Mouse (Mus musculus): ENCODE measurements around the gene Pi16. TPM values are rescaled to one million over a fixed set of nuclear protein-coding genes. Genes with fewer than 3 reads are reported as not detected.

Gene Pi16
- total and polyA plus RNA-seq, 3 experiments: 24.1 to 63.1 (median 40.7) TPM

GRCm38 (mm10) chr17:29337979-29338823, 20.7 kb downstream of the Pi16 start:
- intact Hi-C loops (cut with DNase I): no loop called here
- Histone ChIP-seq H3K79me2 (replicated peaks; ENCODE audit: control insufficient read depth, insufficient read depth, low read length) (no peaks in the 10 kb centered on the region), H3K4me1 (ENCODE audit: control insufficient read depth, insufficient read depth, low read length) (peaks cover 33% of the 10 kb centered on the region), H3K9ac (ENCODE audit: low read depth, low read length) (no peak overlapping the region), H3K27me3 (ENCODE audit: control insufficient read depth, insufficient read depth, low read length) (no peaks in the 10 kb centered on the region), H3K36me3 (ENCODE audit: control insufficient read depth, insufficient read depth, low read length) (no peaks in the 10 kb centered on the region; the same call in 1 of the 2 replicates), H3K27ac (peak overlapping the region; percentile 76), H3K4me3 (no peak overlapping the region)
- 62% methylated on average over 9 of the region's 9 CpGs for WGBS
- TF ChIP-seq CTCF (IDR thresholded peaks at IDR 0.05): no peak
- TF ChIP-seq EP300 (IDR thresholded peaks at IDR 0.05; ENCODE audit: insufficient read depth, low read depth, low read length): no peak
- peak in 1 of 2 experiments; percentile 33 for DNase-seq

GRCm38 (mm10) chr17:29339170-29339768, 21.8 kb downstream of the Pi16 start:
- WGBS: 32% methylated on average over 11 of the region's 11 CpGs

DNA sequence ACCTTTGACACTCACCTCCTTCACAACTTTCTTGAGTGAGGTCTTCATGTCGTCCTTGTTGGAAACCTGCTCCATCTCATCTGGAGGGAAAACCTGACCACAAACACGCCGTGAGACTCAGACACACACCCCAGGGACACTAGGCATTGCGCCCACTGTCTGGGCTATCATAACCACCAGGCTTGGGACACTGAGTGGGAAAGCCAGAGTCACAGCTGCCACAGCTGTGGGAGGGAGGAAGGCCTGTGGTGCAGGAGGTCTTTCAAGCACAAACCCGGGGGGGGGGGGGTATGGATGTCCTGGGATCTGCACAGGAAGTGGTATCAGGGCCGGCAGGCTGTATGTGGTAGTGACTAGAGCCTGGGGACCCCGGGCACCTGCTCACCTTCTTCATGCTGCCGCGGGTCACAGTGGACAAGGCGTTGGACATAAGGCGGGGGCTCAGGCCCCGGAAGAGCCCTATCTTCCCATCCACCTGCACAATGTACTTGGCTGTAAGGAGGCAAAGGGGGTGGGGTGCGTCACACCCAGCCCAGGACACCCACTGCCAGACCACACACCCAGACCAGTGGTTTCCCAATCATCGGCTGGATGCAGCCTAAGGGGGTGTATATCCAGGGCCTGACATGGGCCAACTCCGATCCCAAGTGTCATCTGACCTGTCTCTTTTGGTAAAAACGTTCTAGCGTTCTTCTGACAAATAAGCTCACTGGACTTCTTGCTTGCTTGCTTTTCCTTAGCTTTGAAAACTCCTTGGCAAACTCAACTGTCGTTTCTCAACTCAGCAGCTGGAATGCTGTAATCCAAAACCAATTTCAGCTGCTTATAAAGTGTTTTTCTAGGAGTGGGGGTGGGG, 23.2 kb downstream of the Pi16 start:
- peak; percentile 66 to 69 for DNase-seq
- Histone ChIP-seq H3K27me3 (ENCODE audit: control insufficient read depth, insufficient read depth, low read length) (no peaks in the 10 kb centered on the region), H3K9ac (ENCODE audit: low read depth, low read length) (no peak overlapping the region), H3K4me3 (no peak overlapping the region), H3K27ac (peak overlapping the region; percentile 92), H3K79me2 (replicated peaks; ENCODE audit: control insufficient read depth, insufficient read depth, low read length) (no peaks in the 10 kb centered on the region), H3K36me3 (ENCODE audit: control insufficient read depth, insufficient read depth, low read length) (no peaks in the 10 kb centered on the region; the same call in 1 of the 2 replicates), H3K4me1 (ENCODE audit: control insufficient read depth, insufficient read depth, low read length) (peaks cover 35% of the 10 kb centered on the region)
- WGBS: 64% methylated on average over 18 of the region's 18 CpGs
- no peak for TF ChIP-seq POLR2A (IDR thresholded peaks at IDR 0.05; ENCODE audit: insufficient read depth, low read depth, low read length)
- no peak for TF ChIP-seq CTCF (IDR thresholded peaks at IDR 0.05)
- no peak for TF ChIP-seq EP300 (IDR thresholded peaks at IDR 0.05; ENCODE audit: insufficient read depth, low read depth, low read length)
- intact Hi-C loops (cut with DNase I): no loop called here

More at GRCm38 (mm10) chr17:29339170-29339768, 21.8 kb downstream of the Pi16 start:
- Histone ChIP-seq H3K27me3 (ENCODE audit: control insufficient read depth, insufficient read depth, low read length) (no peaks in the 10 kb centered on the region), H3K79me2 (replicated peaks; ENCODE audit: control insufficient read depth, insufficient read depth, low read length) (no peaks in the 10 kb centered on the region), H3K4me3 (no peak overlapping the region), H3K4me1 (ENCODE audit: control insufficient read depth, insufficient read depth, low read length) (peaks cover 33% of the 10 kb centered on the region), H3K9ac (ENCODE audit: low read depth, low read length) (no peak overlapping the region), H3K27ac (peak overlapping the region; percentile 76), H3K36me3 (ENCODE audit: control insufficient read depth, insufficient read depth, low read length) (no peaks in the 10 kb centered on the region; the same call in 1 of the 2 replicates)
- DNase-seq: peak; percentile 59 to 62
- intact Hi-C loops (cut with DNase I): no loop called here
- TF ChIP-seq EP300 (IDR thresholded peaks at IDR 0.05; ENCODE audit: insufficient read depth, low read depth, low read length) (no peak), POLR2A (IDR thresholded peaks at IDR 0.05; ENCODE audit: insufficient read depth, low read depth, low read length) (no peak), CTCF (IDR thresholded peaks at IDR 0.05) (no peak)

DNA sequence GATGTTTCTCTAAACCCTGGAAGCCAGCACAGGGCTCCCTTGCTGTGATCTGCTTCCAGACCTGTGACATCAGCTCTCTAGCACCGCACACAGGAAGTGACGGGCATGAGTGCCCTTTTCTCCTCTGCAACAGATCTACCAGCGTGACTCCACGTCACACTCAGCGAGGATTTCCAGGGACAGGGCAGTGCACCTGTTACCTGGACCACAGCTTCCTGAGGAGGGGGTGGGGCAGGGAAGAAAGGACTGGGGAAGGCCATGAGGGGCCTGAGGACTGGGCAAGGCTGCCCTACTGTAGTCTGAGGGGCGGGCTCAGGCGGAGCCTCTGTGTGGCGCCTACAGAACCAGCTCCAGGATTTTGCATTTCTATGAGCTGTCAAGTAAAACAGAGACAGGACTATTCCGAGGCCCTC, 24.1 kb downstream of the Pi16 start:
- TF ChIP-seq POLR2A (IDR thresholded peaks at IDR 0.05; ENCODE audit: insufficient read depth, low read depth, low read length) (peak; percentile 52; the same call in 1 of the 2 replicates), CTCF (IDR thresholded peaks at IDR 0.05) (peak; percentile 37; the same call in 1 of the 2 replicates), EP300 (IDR thresholded peaks at IDR 0.05; ENCODE audit: insufficient read depth, low read depth, low read length) (peak; percentile 83)
- peak; percentile 59 to 75 for DNase-seq
- WGBS: 6% methylated on average over 9 of the region's 9 CpGs
- no peaks in the 10 kb centered on the region; the same call in 1 of the 2 replicates for H3K36me3 ChIP-seq (ENCODE audit: control insufficient read depth, insufficient read depth, low read length)
- H3K79me2 ChIP-seq (replicated peaks; ENCODE audit: control insufficient read depth, insufficient read depth, low read length): no peaks in the 10 kb centered on the region
- H3K4me3 ChIP-seq: peak overlapping the region; percentile 24; the same call in 1 of the 2 replicates
- intact Hi-C loops (cut with DNase I): no loop called here
- no peaks in the 10 kb centered on the region for H3K27me3 ChIP-seq (ENCODE audit: control insufficient read depth, insufficient read depth, low read length)
- peak overlapping the region; percentile 62 for H3K9ac ChIP-seq (ENCODE audit: low read depth, low read length)
- H3K4me1 ChIP-seq (ENCODE audit: control insufficient read depth, insufficient read depth, low read length): peaks cover 37% of the 10 kb centered on the region
- H3K27ac ChIP-seq: peak overlapping the region; percentile 92

GRCm38 (mm10) chr17:29342010-29342910, 24.8 kb downstream of the Pi16 start:
- no peaks in the 10 kb centered on the region for H3K27me3 ChIP-seq (ENCODE audit: control insufficient read depth, insufficient read depth, low read length)
- DNase-seq: peak; percentile 79
- H3K4me3 ChIP-seq: peak overlapping the region; percentile 24; the same call in 1 of the 2 replicates
- intact Hi-C loops (cut with DNase I): no loop called here
- WGBS: 17% methylated on average over 13 of the region's 13 CpGs
- H3K4me1 ChIP-seq (ENCODE audit: control insufficient read depth, insufficient read depth, low read length): peaks cover 37% of the 10 kb centered on the region
- H3K79me2 ChIP-seq (replicated peaks; ENCODE audit: control insufficient read depth, insufficient read depth, low read length): peaks cover 3% of the 10 kb centered on the region; the same call in 1 of the 2 replicates
- peak overlapping the region; percentile 92 for H3K27ac ChIP-seq
- peak; percentile 58; the same call in 1 of the 2 replicates for TF ChIP-seq EP300 (IDR thresholded peaks at IDR 0.05; ENCODE audit: insufficient read depth, low read depth, low read length)
- no peak; the same call in none of the 2 replicates for TF ChIP-seq POLR2A (IDR thresholded peaks at IDR 0.05; ENCODE audit: insufficient read depth, low read depth, low read length)
- H3K36me3 ChIP-seq (ENCODE audit: control insufficient read depth, insufficient read depth, low read length): no peaks in the 10 kb centered on the region; the same call in 1 of the 2 replicates
- peak overlapping the region; percentile 62 for H3K9ac ChIP-seq (ENCODE audit: low read depth, low read length)
